Mouse (Mus musculus): Measurements from ENCODE around the gene Dcst1.

GRCm38 (mm10) chr3:89365153-89365485 is at the start of gene Dcst1:
- TF ChIP-seq CTCF (IDR thresholded peaks at IDR 0.05; ENCODE audit: low read depth): no peak
- no peak for TF ChIP-seq EP300 (IDR thresholded peaks at IDR 0.05; ENCODE audit: low read depth)
